Mouse (Mus musculus) olfactory bulb, adult 2 months (tissue): Measurements from ENCODE around the gene Akt3. TPM values are rescaled to one million over a fixed set of nuclear protein-coding genes. Genes with fewer than 3 reads are reported as not detected.
A peak's percentile ranks its signal among the peaks of the same experiment; 100 is the strongest.

Experiments used
- H3K27ac ChIP-seq: fragments of 200-500 bp; 2 replicates; pipeline ENCODE4 v1.5.1; 2012; ENCODE audit warnings: low read depth, low read length; ENCODE audit not compliant: insufficient read depth
- H3K4me1 ChIP-seq: fragments of 200-500 bp; 2 replicates; pipeline ENCODE4 v1.6.1; 2012; ENCODE audit warnings: low read length; ENCODE audit not compliant: control insufficient read depth, insufficient read depth
- H3K4me3 ChIP-seq: fragments of 200-500 bp; 2 replicates; pipeline ENCODE4 v1.5.1; 2012; ENCODE audit warnings: mild to moderate bottlenecking, low read depth, low read length, moderate library complexity; ENCODE audit not compliant: insufficient read depth
- CTCF ChIP-seq: fragments of 200-500 bp; IDR thresholded peaks from 2 replicates; pipeline ENCODE4 v1.5.1; 2012; ENCODE audit warnings: low read depth, mild to moderate bottlenecking, low read length, moderate library complexity; ENCODE audit not compliant: insufficient read depth
- POLR2A ChIP-seq: fragments of 200-500 bp; IDR thresholded peaks from 2 replicates; pipeline ENCODE4 v1.6.1; 2012; ENCODE audit warnings: mild to moderate bottlenecking, low read depth, low read length, moderate library complexity; ENCODE audit not compliant: insufficient read depth
- WGBS: fragments of 180-500 bp; shearing (Covaris S2); methylation state at CpG from one replicate; pipeline ENCODE4 v1.1.7; 2018; 5-methylcytosine and 5-hydroxymethylcytosine counted together
- polyA plus RNA-seq: library from polyadenylated mRNA; stranded (reverse); fragments of >200 nt; gene quantifications from 2 replicates; pipeline ENCODE4 v1.2.4, GENCODE M21; 2012; ENCODE audit warnings: low replicate concordance; ENCODE audit not compliant: missing spikeins, insufficient read depth, insufficient read length

Akt3 gene
- polyA plus RNA-seq: 195 and 204 TPM in 2 replicates

DNA sequence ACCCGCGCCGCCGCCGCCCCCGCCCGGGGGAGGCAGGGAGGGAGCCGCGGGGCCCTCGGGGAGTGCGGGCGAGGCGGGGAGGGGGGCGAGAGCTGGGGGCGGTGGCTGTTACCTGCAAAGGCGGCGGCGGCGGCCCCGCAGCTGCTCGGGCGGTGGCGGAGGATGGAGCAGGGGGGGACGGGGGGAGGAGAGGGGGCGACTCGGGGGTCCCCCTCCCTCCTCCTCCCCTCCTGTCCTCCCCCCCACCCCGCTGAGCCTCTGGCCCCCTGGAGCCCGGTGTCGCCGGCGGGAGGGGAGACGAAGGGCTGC is at the start of gene Akt3:
Gene Akt3, minus strand, starts transcription at position 170 of the 309 bp plus-strand sequence.
- Histone ChIP-seq H3K4me3 (peak within 1 kb of the TSS; percentile 85), H3K4me1 (peaks cover 4% of the 10 kb centered on the region; the same call in 1 of the 2 replicates), H3K27ac (peak within 1 kb of the TSS; percentile 73)
- no peak for TF ChIP-seq CTCF
- 0% methylated on average over 9 of the region's 32 CpGs for WGBS

DNA sequence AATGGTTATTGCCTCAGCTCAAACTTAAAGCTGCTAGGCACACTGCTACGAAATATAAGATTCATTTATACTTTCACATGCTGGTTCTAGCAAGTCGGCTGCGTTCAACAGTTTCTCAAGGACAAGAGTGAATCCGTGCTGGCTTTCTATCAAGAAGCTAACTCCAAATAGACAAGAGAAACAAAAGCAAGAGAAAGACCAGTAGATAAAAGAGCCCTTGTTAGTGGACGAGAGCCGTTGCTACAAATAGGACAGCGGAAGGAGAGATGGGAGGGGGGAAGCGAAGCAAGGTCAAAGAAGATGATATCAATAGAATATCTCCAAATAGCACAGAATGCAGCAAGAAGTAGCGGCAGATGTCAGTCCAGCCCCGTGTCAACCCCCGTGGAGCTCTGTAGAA is 49.5 kb upstream of the Akt3 start:
- no peak for TF ChIP-seq POLR2A
- no peak for TF ChIP-seq CTCF
- no peak overlapping the region for H3K27ac ChIP-seq
- H3K4me3 ChIP-seq: no peak overlapping the region
- WGBS: 58% methylated on average over 11 of the region's 11 CpGs
- H3K4me1 ChIP-seq: no peaks in the 10 kb centered on the region

DNA sequence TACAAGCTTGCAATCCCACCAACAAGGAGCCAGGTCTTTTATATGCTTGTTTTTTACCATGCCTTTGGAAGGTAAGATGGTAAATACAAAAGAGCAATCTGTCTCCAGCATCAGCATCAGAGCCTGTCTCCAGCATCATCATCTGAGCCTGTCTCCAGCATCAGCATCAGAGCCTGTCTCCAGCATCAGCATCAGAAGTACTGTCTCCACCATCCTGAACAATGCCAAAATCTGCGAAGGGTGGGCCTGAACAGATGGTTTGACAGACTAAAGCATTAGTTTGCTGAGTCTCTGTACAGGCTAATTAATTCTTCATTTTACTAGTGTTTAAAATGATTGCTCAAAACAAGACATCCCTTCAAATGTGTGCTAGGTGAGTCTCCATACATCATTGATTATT is 40.2 kb upstream of the Akt3 start:
- TF ChIP-seq POLR2A: no peak
- no peak for TF ChIP-seq CTCF
- Histone ChIP-seq H3K4me3 (no peak overlapping the region), H3K27ac (no peak overlapping the region), H3K4me1 (no peaks in the 10 kb centered on the region)
- 97% methylated on average over 1 of the region's 1 CpGs for WGBS

DNA sequence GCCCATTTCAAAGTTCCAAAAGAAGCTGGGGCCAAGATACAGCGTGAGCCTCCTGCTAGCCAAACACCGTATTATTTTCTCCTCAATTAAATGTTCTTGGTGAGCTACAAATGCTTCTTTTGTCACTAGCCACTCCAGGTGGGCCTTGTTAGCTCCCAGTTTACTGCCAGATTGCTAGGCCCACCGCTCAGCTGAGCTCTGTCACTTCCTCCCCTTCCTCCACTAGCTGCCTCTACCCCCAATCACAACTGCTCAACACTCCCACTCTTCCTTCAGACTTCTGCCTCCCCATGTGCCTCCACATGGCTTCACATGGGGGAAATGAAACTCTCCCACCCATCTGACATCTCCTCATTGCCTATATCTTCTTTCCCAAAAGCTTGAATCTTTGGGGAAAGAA is 28.8 kb upstream of the Akt3 start:
- H3K27ac ChIP-seq: no peak overlapping the region
- 53% methylated on average over 3 of the region's 3 CpGs for WGBS
- TF ChIP-seq POLR2A (no peak), CTCF (no peak)

DNA sequence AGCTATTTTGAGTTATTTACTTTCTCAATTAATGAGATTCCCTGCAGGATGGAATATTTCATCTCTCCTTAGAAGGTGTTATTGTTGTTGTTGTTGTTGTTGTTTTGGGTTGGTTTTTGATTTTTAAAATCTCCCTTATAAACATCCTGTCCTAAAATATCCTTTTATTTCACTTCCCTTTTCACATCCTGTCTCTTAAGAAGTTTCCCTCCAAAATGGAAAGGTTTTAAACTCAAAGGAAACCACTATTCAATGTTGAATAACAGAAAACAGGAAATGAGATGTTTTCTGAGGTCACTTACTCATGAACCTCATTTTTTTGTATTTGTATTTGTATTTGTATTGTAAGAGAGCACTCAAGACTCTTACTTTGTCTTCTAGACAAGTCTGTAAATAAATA is 23.9 kb upstream of the Akt3 start:
- TF ChIP-seq CTCF (no peak), POLR2A (no peak)
- Histone ChIP-seq H3K27ac (no peak overlapping the region), H3K4me3 (no peak overlapping the region), H3K4me1 (no peaks in the 10 kb centered on the region)

More for the DNA sequence above, 28.8 kb upstream of the Akt3 start:
- H3K4me1 ChIP-seq: no peaks in the 10 kb centered on the region
- H3K4me3 ChIP-seq: no peak overlapping the region

DNA sequence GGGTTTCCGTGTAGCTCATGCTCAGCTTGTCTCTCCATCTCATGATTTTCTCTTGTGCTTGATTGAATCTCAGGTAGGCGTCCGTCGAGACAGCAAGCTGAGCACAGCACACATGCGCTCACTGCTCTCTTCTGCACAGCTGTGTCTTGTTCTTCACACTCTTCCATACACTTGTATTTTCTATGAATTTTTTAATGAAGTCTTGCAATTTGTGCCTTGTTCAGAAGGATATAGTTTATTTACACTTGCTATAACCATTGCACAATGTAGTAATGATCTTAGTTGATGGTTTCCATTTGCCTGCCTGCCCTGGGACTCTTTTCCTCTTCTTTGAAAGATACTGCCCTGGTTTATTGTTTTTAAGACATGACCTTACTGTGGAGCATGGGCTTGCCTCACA is 19.4 kb upstream of the Akt3 start:
- no peak overlapping the region for H3K4me3 ChIP-seq
- H3K27ac ChIP-seq: no peak overlapping the region
- TF ChIP-seq CTCF: no peak
- no peak for TF ChIP-seq POLR2A
- no peaks in the 10 kb centered on the region for H3K4me1 ChIP-seq
- WGBS: 95% methylated on average over 5 of the region's 5 CpGs

DNA sequence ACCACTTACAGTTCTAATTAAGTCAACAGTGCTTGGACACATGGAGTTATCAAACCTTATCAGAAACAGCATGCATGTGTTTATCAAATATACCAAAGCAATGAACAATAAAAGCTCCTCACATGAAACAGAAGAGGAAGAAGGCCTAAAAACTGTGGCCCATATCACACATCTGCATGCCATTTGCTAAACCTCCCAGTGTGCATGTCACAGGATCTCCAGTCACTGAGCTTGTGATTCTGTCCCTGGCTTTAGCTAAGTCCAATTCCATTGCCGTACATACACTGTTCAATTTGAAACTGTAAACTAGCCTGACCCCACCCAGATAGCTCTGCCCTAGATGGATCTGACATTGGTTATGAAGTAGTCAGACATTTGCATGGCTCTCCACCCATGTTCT is 9.6 kb upstream of the Akt3 start:
- WGBS: 98% methylated on average over 1 of the region's 1 CpGs
- no peak overlapping the region for H3K27ac ChIP-seq
- no peak for TF ChIP-seq CTCF
- no peak for TF ChIP-seq POLR2A
- H3K4me1 ChIP-seq: no peaks in the 10 kb centered on the region
- no peak overlapping the region for H3K4me3 ChIP-seq

DNA sequence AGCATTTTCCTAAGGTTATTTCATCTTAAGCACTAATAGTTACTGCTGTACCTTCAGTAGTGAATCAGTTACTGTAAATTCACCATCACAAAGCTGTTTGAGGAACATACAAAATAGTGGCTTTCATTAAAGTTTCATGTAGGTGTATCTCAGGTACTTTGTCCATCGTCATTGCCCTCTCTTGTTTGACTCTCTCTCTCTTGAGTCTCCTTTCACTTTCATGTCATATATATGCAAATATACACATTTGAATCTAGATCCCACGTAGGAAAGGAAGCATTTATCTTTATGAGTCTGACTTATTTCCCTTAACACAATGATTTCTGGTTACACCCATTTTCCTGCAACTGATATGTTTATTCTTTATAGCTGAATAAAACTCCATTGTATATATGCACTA is 4.9 kb upstream of the Akt3 start:
- Histone ChIP-seq H3K4me3 (no peak overlapping the region), H3K4me1 (peaks cover 4% of the 10 kb centered on the region; the same call in 1 of the 2 replicates), H3K27ac (no peak overlapping the region)
- TF ChIP-seq CTCF: no peak
- no peak for TF ChIP-seq POLR2A
- 91% methylated on average over 2 of the region's 2 CpGs for WGBS

DNA sequence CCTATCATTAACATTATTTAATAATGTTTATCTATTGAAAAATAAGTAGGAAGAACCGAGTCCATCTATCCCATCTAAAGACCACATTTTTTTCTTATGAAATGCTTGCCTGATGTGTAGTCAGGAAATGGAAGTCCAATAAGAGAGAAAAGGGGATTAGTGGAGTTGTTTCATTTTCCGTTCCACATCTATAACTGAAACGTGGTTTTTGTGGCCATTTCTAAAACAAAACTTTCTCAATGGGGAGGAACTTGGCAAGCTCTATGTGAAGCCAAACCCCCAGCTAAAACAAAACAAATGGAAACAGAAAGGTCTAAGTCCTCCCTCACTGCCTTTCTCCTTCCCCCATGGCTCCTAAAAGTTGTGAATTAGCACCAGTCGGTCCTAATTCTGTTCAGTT is 2.8 kb upstream of the Akt3 start:
- 68% methylated on average over 4 of the region's 4 CpGs for WGBS
- TF ChIP-seq CTCF (no peak), POLR2A (no peak)
- Histone ChIP-seq H3K4me3 (no peak overlapping the region), H3K4me1 (peaks cover 4% of the 10 kb centered on the region; the same call in 1 of the 2 replicates), H3K27ac (no peak overlapping the region)

DNA sequence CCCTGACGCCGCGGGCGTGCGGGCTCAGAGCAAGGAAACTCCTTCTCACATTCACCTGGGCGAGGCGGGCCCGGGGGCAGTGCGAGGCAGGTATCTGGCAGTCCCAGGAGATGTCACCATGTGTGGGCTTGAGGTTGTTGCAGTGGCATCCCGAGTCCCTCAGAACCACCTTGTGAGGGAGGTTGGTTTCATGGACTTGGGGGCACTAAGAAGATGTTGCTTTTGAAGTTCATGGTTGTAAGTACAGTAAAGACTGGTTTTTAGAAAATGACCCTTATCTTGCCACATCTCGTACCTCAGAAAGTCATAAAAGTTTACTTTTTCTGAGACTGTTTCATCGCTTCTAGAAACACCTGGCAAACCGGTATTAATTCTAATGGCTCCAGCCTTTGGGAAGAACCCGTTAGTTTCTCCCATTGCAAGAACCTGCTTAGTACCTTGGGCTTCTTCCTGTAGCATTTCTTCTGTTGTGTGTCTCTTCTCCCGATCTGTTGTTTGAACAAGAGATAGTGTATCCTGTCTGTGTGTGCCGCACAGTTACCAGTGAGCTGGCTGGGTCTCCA is 1.1 kb upstream of the Akt3 start:
- TF ChIP-seq CTCF (no peak), POLR2A (no peak)
- Histone ChIP-seq H3K4me3 (peak overlapping the region; percentile 85), H3K27ac (no peak overlapping the region), H3K4me1 (peaks cover 4% of the 10 kb centered on the region; the same call in 1 of the 2 replicates)
- WGBS: 27% methylated on average over 16 of the region's 16 CpGs
